ENCODE assay signal across 7 mouse cellular contexts in genomic region chr2:9875676-9876357, GRCm38 (mm10). TPM values are rescaled to one million over a fixed set of nuclear protein-coding genes. Genes with fewer than 3 reads are reported as not detected.
A peak's percentile ranks its signal among the peaks of the same experiment; 100 is the strongest.
DNase-seq lines count a peak whose midpoint lies in the region; ATAC-seq and TF ChIP-seq lines count a peak whose summit lies in the region.

No protein-coding gene starts in this region.

- H3K9ac ChIP-seq in lung, embryonic 16.5 days (ENCODE audit: low read length) = no peak overlapping the region
- H3K9ac ChIP-seq in lung, postnatal 0 days (replicated peaks; ENCODE audit: low read depth) = no peak overlapping the region
- no peak overlapping the region for H3K9ac ChIP-seq in liver, embryonic 16.5 days (ENCODE audit: low read depth, low read length)

- peaks cover 15% of the 10 kb centered on the region for H3K4me1 ChIP-seq in lung, embryonic 16.5 days (replicated peaks; ENCODE audit: control insufficient read depth, insufficient read depth, low read length)
- 0 out of 2 replicates have a peak, but pooled peaks cover under 1% of the 10 kb centered on the region for H3K4me1 ChIP-seq in lung, postnatal 0 days (ENCODE audit: insufficient read depth, low read depth, low read length)
- H3K4me1 ChIP-seq in hindbrain, embryonic 10.5 days (replicated peaks) = peaks cover 61% of the 10 kb centered on the region
- H3K4me1 ChIP-seq in liver, embryonic 16.5 days (ENCODE audit: control insufficient read depth, low read depth, low read length) = no peaks in the 10 kb centered on the region; the same call in none of the 2 replicates

- H3K27me3 ChIP-seq in lung, embryonic 16.5 days (ENCODE audit: control insufficient read depth, insufficient read depth, low read depth, low read length) = peaks cover 66% of the 10 kb centered on the region
- peaks cover 40% of the 10 kb centered on the region for H3K27me3 ChIP-seq in lung, postnatal 0 days (replicated peaks; ENCODE audit: insufficient read depth, low read length)
- H3K27me3 ChIP-seq in hindbrain, embryonic 10.5 days (ENCODE audit: insufficient read depth, poor library complexity, severe bottlenecking) = peaks cover 93% of the 10 kb centered on the region
- H3K27me3 ChIP-seq in liver, embryonic 16.5 days (ENCODE audit: control insufficient read depth, insufficient read depth, low read depth, low read length) = peaks cover 79% of the 10 kb centered on the region

- no peak overlapping the region for H3K27ac ChIP-seq in lung, embryonic 16.5 days (ENCODE audit: low read length)
- no peak overlapping the region for H3K27ac ChIP-seq in lung, postnatal 0 days (ENCODE audit: low read length)
- no peak overlapping the region for H3K27ac ChIP-seq in hindbrain, embryonic 10.5 days
- H3K27ac ChIP-seq in liver, embryonic 16.5 days (ENCODE audit: low read length) = no peak overlapping the region

- H3K4me2 ChIP-seq in lung, embryonic 16.5 days (ENCODE audit: low read depth, low read length) = peak overlapping the region; percentile 99; the same call in 1 of the 2 replicates
- H3K4me2 ChIP-seq in lung, postnatal 0 days (replicated peaks; ENCODE audit: low read depth, low read length) = no peak overlapping the region; the same call in 1 of the 2 replicates
- H3K4me2 ChIP-seq in liver, embryonic 16.5 days (ENCODE audit: low read depth, low read length) = peak overlapping the region; percentile 81

- ATAC-seq in lung, embryonic 16.5 days (ENCODE audit: low read depth) = no peak
- no peak for ATAC-seq in lung, postnatal 0 days
- no peak for ATAC-seq in liver, embryonic 16.5 days (ENCODE audit: low read depth)

- no peak for TF ChIP-seq EP300 in lung, postnatal 0 days (IDR thresholded peaks at IDR 0.05)

- TF ChIP-seq CTCF in lung, postnatal 0 days (IDR thresholded peaks at IDR 0.05) = no peak

- H3K9me3 ChIP-seq in lung, embryonic 16.5 days (ENCODE audit: control insufficient read depth, low read length) = no peaks in the 10 kb centered on the region
- H3K9me3 ChIP-seq in lung, postnatal 0 days (ENCODE audit: low read length) = no peaks in the 10 kb centered on the region
- H3K9me3 ChIP-seq in hindbrain, embryonic 10.5 days = no peaks in the 10 kb centered on the region
- H3K9me3 ChIP-seq in liver, embryonic 16.5 days (replicated peaks; ENCODE audit: control insufficient read depth, low read length) = no peaks in the 10 kb centered on the region

- no peaks in the 10 kb centered on the region for H3K36me3 ChIP-seq in lung, embryonic 16.5 days (ENCODE audit: control insufficient read depth, insufficient read depth, low read length)
- H3K36me3 ChIP-seq in lung, postnatal 0 days (ENCODE audit: insufficient read depth, low read length) = no peaks in the 10 kb centered on the region
- H3K36me3 ChIP-seq in hindbrain, embryonic 10.5 days = no peaks in the 10 kb centered on the region
- no peaks in the 10 kb centered on the region for H3K36me3 ChIP-seq in liver, embryonic 16.5 days (ENCODE audit: control insufficient read depth, insufficient read depth)

- DNase-seq in lung, postnatal 0 days (ENCODE audit: low spot score) = no peak
- no peak for DNase-seq in hindbrain, embryonic 10.5 days (ENCODE audit: low spot score)
- peak; percentile 60 to 68 for DNase-seq in thymus, postnatal 36 days
- no peak for DNase-seq in cerebellum, adult 11 months
- DNase-seq in layer of hippocampus, adult 11-12 months (ENCODE audit: low spot score) = no peak

- 30% methylated on average over 12 of the region's 12 CpGs for WGBS in lung, embryonic 16.5 days
- WGBS in lung, postnatal 0 days = 49% methylated on average over 12 of the region's 12 CpGs
- 5% methylated on average over 12 of the region's 12 CpGs for WGBS in hindbrain, embryonic 10.5 days
- WGBS in liver, embryonic 16.5 days (ENCODE audit: insufficient replicate concordance) = 42% methylated on average over 12 of the region's 12 CpGs

- peak overlapping the region; percentile 62 for H3K4me3 ChIP-seq in lung, embryonic 16.5 days (ENCODE audit: low read length)
- no peak overlapping the region for H3K4me3 ChIP-seq in lung, postnatal 0 days (ENCODE audit: low read depth, low read length)
- peak overlapping the region; percentile 61 for H3K4me3 ChIP-seq in hindbrain, embryonic 10.5 days
- H3K4me3 ChIP-seq in liver, embryonic 16.5 days (ENCODE audit: low read depth, low read length) = no peak overlapping the region

RNA-seq across cellular contexts. Expression of gene 4930412O13Rik, which starts 5.2 kb away (rescaled TPM):
- not detected in 2 replicates for polyA plus RNA-seq in lung, embryonic 16.5 days (2015; fragmentation: Nextera tagmentation; extraction: Ambion mirVana)
- not detected in 2 replicates for polyA plus RNA-seq in lung, postnatal 0 days (2015; fragmentation: Nextera tagmentation; extraction: Ambion mirVana)
- polyA plus RNA-seq in hindbrain, embryonic 10.5 days (2016; fragmentation: Nextera tagmentation; extraction: Ambion mirVana) = 0.75 and 1.0 TPM in 2 replicates
- polyA plus RNA-seq in liver, embryonic 16.5 days (2015; fragmentation: Nextera tagmentation; extraction: Ambion mirVana) = not detected in 2 replicates

RNA-seq across cellular contexts. Expression of gene 9230102O04Rik, which starts 13.5 kb away (rescaled TPM):
- polyA plus RNA-seq in lung, embryonic 16.5 days (2015; fragmentation: Nextera tagmentation; extraction: Ambion mirVana) = not detected in 2 replicates
- polyA plus RNA-seq in lung, postnatal 0 days (2015; fragmentation: Nextera tagmentation; extraction: Ambion mirVana) = not detected in 2 replicates
- polyA plus RNA-seq in hindbrain, embryonic 10.5 days (2016; fragmentation: Nextera tagmentation; extraction: Ambion mirVana) = 0.54 TPM in 1 of 2 replicates, not detected in the other
- not detected in 2 replicates for polyA plus RNA-seq in liver, embryonic 16.5 days (2015; fragmentation: Nextera tagmentation; extraction: Ambion mirVana)

RNA-seq across cellular contexts. Expression of gene Gata3, which starts 14.0 kb away (rescaled TPM):
- polyA plus RNA-seq in lung, embryonic 16.5 days (2015; fragmentation: Nextera tagmentation; extraction: Ambion mirVana) = 5.0 and 5.4 TPM in 2 replicates
- 2.4 and 2.7 TPM in 2 replicates for polyA plus RNA-seq in lung, postnatal 0 days (2015; fragmentation: Nextera tagmentation; extraction: Ambion mirVana)
- 14.2 and 16.8 TPM in 2 replicates for polyA plus RNA-seq in hindbrain, embryonic 10.5 days (2016; fragmentation: Nextera tagmentation; extraction: Ambion mirVana)
- 0.97 and 1.1 TPM in 2 replicates for polyA plus RNA-seq in liver, embryonic 16.5 days (2015; fragmentation: Nextera tagmentation; extraction: Ambion mirVana)

Comparison
In these comparisons a context has a peak if more than half of its experiments do, and no peak if none do; other contexts are left out.
1. H3K4me3 ChIP-seq: peak in lung, embryonic 16.5 days (single experiment) and hindbrain, embryonic 10.5 days (single experiment); none in lung, postnatal 0 days (single experiment) and liver, embryonic 16.5 days (single experiment).
2. DNase-seq: peak in thymus, postnatal 36 days (2 of 2); none in lung, postnatal 0 days (single experiment), hindbrain, embryonic 10.5 days (single experiment), cerebellum, adult 11 months (single experiment) and layer of hippocampus, adult 11-12 months (single experiment).